Mouse (Mus musculus): Measurements from ENCODE around the gene Tle2.

Tle2 gene

DNA sequence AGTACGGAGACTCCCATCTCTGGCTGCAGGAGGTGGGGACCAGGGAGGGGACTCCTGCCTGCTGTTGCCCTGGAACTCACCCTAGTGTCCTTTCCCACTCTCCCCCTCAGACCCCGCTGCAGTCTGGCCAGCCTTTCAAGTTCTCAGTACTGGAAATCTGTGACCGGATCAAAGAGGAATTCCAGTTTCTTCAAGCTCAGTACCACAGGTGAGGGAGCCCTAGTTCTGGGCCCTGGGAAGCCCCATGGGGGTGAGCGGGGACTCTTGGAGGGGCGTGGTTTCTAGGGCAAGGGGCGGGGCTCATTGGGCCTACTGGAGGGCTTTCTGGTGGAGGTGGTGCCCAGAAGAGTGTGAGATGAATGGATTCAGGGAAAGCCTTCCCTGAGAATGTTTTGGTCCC lies 1.3 kb downstream of the Tle2 start:
- peak; percentile 18 for DNase-seq

DNA sequence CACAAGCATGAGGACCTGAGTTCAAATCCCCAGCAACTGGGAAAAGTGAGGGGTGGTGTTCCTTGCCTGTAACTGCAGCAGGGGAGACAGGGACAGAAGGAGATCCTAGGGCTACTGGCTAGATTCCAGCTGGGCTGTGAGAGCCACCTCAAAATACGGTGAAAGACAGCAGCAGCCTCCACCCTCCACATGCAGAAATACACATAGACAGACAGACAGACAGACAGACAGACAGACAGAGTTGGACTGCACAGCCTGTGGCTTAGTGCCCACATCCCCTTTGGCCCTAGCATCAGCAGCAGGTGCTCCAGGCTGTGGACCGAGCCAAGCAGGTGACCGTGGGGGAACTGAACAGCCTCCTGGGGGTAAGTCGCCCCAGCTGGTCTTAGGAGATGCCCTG lies 5.6 kb downstream of the Tle2 start:
- no peak for DNase-seq

DNA sequence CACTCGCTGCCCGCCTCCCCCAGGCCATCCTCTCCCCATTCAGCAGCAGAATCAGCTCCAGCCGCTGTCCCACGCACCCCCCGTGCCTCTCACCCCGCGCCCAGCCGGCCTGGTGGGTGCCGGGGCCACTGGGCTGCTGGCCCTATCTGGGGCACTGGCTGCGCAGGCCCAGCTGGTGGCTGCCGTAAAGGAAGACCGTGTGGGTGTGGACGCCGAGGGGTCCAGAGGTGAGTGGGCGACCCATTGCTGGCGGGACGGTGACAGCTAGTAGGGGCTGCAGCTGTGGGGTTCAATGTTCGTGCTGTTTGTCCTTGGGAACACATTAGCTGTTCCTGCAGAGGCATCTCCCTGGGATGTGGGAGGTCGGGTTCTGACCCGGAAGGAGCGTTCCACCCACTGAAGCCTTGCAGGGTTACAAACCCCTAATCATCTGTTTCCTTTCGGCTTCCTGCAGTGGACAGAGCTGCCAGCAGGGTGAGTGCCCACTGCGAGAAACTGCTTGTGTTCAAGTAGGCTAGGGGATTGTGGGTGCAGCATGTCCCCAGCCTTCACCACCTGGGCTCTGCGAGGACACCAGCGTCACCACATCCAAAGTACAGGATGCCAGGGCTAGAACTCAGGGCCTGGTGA lies 6.2 kb downstream of the Tle2 start:
- no peak for DNase-seq

GRCm38 (mm10) chr10:81583347-81583746 lies 9.0 kb downstream of the Tle2 start:
- DNase-seq = no peak

GRCm38 (mm10) chr10:81588739-81589138 lies 14.4 kb downstream of the Tle2 start:
- DNase-seq = no peak

- no peak for DNase-seq
These were observed 17.5 kb downstream of the Tle2 start for GRCm38 (mm10) chr10:81591846-81592245.

- no peak for DNase-seq
These were observed 18.3 kb downstream of the Tle2 start for GRCm38 (mm10) chr10:81592631-81593030.

DNA sequence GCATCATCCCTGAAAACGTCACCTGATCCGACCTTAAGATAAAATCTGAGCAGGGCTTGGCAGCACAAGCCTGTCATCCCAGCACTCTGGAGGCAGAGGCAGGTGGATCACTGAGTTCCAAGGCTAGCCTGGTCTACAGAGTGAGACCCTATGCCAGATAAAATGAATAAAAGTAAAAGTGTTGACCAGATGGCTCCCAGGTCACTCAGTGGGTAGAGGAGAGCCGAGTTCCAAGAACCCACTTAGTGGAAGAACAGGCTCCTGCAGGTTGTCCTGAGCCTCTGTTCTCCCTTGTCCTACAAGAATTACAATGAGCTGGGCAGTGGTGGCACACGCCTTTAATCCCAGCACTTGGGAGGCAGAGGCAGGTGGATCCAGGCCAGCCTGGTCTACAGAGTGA lies 18.9 kb downstream of the Tle2 start:
- no peak for DNase-seq

GRCm38 (mm10) chr10:81593935-81594334 lies 19.6 kb downstream of the Tle2 start:
- DNase-seq = no peak

DNA sequence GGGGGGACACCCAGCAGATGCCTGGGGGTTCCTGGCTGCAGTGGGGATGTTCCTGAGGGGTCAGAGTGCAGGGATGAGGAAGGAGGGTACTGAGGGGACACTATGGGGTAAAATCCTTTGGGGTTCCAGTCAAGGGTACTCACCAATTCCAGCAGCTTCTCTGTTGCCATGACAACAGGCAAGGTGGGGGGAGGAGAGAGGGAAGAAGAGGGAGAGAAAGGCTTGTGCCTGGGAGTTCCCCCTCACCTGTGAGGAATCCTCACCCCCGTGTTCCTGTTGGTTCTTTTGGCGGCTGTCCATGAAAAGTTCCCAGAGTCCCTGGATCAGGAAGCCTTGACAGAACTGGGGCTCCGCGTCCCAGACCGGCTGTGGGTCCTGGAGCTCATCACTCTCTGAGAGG lies 21.2 kb downstream of the Tle2 start:
- no peak for DNase-seq

DNA sequence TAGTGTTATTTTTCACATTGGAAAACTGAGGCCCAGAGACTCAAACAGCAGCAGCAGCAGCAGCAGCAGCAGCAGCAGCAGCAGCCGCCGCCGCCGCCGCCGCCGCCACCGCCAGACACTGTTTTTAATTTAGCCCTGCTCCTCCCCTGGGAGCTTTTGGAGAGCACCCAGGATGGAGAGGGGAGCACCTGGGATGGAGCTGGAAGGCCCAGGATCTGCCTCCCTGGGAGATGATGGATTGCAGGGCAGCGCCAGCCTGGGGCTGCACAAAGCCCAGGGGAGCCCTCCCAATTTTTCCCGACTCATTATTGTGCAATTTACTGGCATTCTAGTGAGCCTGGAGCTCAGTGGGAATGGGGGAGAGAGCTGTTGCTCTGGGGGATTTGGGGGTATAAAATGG lies 22.2 kb downstream of the Tle2 start:
- DNase-seq = peak; percentile 62

DNA sequence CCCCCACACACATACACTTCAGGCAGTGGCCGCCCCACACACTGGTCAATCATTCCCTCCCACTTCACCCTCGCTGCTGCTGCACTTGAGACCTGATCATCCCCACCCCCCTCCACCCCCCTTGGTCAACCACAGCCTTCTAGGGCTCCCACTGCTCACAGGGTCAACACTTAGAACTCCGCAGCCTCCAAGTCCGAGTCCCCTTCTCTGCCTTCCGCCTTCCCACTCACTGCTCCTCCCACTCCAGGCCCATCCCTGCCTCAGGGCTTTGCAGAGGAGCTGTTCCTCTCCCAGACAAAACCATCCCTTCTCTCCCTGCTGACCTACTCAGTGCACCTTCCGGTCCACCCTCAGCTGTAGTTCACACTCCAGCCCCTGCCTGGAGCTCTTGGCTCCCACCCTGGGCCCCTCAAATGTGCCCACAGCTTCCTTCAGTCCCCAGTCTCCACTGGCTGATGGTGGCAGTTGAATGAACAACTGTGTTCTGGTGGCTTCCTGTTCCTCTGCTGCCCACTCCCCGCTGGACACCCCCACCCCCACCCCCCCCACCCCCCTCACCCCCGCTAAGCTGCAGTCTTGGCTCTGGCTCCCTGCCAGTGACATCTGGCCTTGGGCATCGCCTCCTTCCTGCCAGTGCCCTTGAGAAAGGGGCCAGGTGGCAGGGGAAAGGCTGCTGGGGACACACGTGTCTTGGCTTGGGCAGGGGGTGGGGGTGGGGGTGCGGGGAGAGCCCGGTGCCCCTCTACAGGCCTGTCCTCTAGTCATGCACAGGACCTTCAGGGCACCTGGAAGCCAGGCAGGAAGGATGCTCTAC lies 23.0 kb downstream of the Tle2 start:
- DNase-seq = peak; percentile 61

- DNase-seq = no peak
These were observed 24.0 kb downstream of the Tle2 start for GRCm38 (mm10) chr10:81598342-81598741.

DNA sequence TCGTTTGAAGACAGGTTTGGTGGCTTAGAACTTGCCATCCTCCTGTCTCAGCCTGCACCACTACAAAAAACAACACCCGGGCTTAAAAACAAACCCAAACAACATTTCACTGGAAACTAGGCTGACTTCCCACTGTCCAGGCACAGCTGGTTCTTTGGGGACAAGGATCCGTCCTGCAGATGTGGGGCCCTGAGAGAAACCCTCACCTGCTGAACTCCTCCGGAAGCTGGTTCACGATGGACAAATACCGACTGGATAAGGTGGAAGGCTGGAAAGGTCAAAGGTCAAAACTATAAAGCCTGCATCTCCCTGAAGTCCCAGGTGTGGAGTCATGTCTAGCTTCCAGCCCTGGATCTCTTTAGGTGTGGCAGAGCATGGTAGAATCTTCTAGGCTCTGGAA lies 24.5 kb downstream of the Tle2 start:
- no peak for DNase-seq

DNA sequence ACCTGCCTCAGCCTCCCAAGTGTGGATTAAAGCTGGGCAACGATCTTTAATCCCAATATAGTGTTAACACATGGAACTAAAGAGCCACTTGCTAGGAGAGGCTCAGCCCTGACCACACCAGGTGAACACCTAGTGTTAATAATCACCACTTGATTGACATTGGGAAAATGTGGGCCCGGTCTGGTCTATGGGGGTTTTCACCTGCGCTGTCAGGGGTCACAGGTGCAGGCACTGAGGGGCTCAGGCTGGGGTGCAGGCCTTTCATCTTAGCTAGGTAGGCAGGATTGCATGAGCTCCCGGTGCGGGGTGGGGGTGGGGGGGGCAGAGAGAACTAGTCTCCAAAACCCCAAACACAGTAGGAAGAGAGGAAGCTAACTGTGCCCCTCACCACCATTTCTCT lies 25.3 kb downstream of the Tle2 start:
- no peak for DNase-seq

GRCm38 (mm10) chr10:81600096-81600495 lies 25.7 kb downstream of the Tle2 start:
- DNase-seq = peak; percentile 20

- DNase-seq = peak; percentile 98
These were observed 26.4 kb downstream of the Tle2 start, which contains the start of gene Tle6 for GRCm38 (mm10) chr10:81600738-81601203. TSS of gene Tle6 (minus strand) at chr10:81601073.

DNA sequence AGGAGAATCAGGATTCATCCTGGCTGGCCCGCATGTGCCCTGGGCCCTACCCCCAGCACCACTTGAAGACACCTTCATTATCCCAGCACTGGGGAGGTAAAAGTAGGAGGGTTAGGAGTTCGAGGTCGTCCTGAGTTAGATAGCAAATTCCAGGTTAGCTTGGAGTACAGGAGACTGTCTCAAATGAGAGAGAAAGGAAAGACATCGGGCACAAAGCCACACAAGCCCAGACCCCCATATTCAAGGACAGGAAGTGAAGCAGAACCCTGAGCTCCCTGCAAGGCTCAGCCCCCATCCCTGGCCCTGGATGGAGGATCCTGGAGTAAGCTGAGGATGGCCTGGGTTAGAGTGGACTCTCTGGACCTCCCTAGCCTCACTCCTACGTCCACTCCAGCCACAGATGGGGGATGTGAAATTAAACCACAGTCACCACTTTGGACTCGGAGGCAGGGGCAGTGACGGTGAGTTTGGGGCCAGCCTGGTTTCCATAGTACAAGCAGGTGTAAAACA lies 27.1 kb downstream of the Tle2 start:
- DNase-seq = no peak

DNA sequence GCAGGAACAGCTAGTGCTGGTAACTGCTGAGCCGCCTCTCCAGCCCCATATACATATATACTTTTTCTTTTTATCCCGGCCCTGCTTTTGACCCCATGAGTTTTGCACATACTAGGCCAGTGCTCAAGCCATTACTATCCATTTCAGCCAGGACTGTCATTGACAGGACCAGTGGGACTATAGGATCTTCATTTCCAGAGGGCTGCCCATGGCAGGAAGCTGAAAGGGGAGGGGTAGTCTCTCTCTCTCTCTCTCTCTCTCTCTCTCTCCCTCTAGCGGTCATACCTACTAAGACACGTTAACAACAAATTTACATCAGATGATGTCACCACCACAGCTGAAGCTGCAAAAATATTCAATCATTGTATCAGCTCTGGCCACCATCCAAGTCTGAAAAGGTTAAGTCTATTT lies 28.4 kb downstream of the Tle2 start:
- DNase-seq = peak; percentile 79

DNA sequence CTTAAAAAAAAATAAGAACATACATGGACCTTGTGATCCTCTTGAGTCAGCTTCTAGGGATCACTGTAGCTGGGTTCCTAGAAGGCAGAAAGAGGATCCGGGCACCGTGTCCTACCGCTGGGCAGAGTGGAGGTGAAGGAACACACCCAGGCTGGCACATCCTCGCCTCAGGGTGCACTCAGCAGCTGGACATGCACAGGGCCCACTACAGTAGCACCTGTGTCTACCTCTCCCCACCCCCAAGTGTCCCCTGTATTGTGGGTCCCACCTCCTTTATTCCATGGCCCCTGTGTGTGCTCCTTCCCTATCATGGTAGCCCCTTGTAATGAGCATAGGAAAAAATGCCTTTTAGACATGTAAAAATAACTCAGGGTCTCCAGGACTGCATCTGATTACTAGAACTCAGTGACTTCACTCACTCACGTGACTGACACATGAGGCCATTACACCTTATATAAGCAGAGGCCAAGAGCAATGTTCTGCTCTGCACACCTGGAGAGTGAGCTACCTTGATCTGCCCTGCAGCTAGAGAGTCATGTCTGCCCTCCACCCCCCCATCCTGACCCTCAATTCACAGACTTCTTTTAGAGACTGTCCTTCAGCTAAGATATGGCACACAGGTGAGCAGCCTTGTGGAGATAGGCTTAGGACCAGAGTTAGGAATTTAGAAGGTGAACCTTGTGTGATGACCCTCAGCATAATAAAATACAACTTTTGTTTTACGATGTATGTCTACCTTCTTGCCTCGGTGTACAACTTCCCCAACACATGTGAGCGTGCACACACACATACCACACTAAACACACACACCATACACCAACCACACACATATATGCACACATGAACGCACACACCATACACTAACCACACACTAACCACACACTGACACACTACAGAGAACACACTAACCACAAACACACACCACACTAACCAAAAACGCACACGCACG lies 29.9 kb downstream of the Tle2 start:
- DNase-seq = no peak

DNA sequence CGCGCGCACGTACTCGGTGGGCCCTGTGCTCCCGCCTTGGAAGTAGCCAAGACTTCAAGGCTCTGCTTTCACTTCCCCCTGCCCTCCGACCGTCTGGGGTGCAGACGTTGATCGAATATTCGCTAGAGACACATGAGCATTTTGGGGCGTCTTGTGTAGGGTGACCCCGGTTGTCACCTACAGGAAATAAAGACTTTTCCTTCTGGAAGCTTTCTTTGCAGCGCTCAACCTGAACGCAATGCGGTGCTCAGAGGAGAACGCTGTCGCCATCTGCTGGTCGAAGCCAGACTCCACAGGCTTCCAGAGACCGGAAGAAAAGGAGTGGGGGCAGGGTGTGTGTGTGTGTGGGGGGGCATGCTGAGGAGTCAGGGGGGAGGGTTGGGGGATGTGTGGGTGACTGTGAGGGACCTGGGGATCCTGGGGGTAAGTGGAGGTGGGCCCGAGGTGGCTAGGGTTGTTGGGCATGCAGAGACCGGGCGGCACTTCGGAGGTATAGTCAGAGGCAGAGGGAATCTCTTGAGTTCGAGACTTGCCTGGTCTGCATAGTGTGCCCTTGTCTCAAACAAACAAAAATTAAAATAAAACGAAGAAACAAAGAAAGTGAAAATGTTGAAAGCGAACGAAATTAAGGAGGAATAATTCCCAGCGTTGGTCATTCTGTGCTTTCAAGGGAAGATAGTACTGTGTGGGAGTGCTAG lies 30.8 kb downstream of the Tle2 start:
- DNase-seq = peak; percentile 93

DNA sequence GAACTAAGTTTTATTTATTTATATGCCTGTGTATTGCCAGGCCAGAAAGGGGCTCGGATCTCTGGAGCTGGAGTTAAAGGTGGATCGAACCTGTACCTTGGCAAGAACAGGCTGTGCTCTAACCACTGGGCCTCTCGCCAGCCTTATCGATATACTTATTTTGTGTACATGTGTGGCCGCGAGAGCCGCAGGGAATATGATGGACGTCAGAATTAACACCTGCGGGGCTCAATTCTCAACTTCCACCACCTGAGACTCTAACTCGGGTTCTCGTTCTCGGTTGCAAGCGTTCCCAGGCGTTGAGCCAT lies 31.3 kb downstream of the Tle2 start:
- no peak for DNase-seq
